Mouse (Mus musculus): ENCODE measurements around the gene Apela. TPM values are rescaled to one million over a fixed set of nuclear protein-coding genes. Genes with fewer than 3 reads are reported as not detected.

Gene Apela
- total RNA-seq, 1 experiment: 22.8 TPM

DNA sequence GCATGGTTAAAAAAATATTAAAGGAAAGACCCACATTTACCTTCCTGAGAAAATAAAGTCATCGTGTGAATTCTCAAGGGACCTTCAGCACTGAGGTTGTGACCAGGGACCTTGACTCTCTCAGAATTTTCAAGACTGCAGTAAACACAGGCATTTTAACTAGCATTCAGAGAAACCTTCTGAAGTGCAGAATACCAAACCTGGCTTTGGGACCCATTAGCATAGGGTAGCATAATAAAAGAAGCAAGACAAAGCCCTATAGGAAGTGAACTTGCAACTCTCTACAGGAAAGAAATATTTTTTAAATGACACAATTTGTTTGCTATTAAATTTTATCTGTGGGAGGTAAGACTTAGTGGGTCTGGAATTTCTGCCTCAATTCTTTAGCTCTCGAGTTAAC, 26.9 kb upstream of the Apela start:
- Histone ChIP-seq H3K4me3 (ENCODE audit: insufficient read depth in 1 of 2, low read depth in 1 of 2, low read length in 2 of 2, poor library complexity in 1 of 2, severe bottlenecking in 1 of 2) (no peak overlapping the region), H3K9me3 (ENCODE audit: control insufficient read depth, insufficient read depth, low read depth, low read length) (no peaks in the 10 kb centered on the region), H3K27ac (ENCODE audit: insufficient read depth, low read depth, low read length, poor library complexity, severe bottlenecking) (no peak overlapping the region), H3K36me3 (ENCODE audit: control insufficient read depth, insufficient read depth, low read length, poor library complexity, severe bottlenecking) (no peaks in the 10 kb centered on the region), H3K4me1 (ENCODE audit: control insufficient read depth in 2 of 2, insufficient read depth in 2 of 2, low read length in 2 of 2, poor library complexity in 1 of 2) (peaks cover 7 to 23% of the 10 kb centered on the region in 2 experiments; a peak in 3 of 4 replicates), H3K9ac (ENCODE audit: insufficient read depth, low read depth, low read length, poor library complexity, severe bottlenecking) (no peak overlapping the region)
- in situ Hi-C loops (cut with MboI; ENCODE audit: low sequenced_read_pairs in 2 of 2, unreplicated experiment in 2 of 2): no loop called here
- DNase-seq (ENCODE audit: low read depth, low spot score): peak; percentile 41
- TF ChIP-seq CHD2 (IDR thresholded peaks at IDR 0.05; ENCODE audit: low read depth, low read length) (0 out of 2 replicates have a peak, but pooled peaks have one; percentile 26), MAFK (IDR thresholded peaks at IDR 0.05; ENCODE audit: insufficient read depth, low read depth, low read length) (no peak)

DNA sequence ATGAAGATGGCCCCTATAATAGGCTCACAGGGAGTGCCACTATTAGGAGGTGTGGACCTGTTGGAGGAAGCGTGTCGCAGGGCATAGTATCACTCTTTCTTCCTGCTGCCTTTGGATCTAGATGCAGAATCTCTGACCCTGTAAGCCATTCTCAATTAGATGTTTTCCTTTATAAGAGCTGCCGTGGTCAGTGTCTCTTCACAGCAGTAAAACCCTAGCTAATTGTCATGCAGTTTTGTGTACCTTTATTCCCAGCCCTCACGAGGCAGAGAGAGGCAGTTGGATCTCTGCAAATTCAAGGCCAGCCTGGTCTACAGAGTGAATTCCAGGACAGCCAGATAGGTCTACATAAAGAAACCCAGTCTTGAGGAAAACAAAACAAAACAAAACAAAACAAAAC, 25.1 kb upstream of the Apela start:
- H3K4me1 ChIP-seq (ENCODE audit: control insufficient read depth in 2 of 2, insufficient read depth in 2 of 2, low read length in 2 of 2, poor library complexity in 1 of 2): peaks cover 7 to 23% of the 10 kb centered on the region in 2 experiments; a peak in 3 of 4 replicates
- H3K9me3 ChIP-seq (ENCODE audit: control insufficient read depth, insufficient read depth, low read depth, low read length): no peaks in the 10 kb centered on the region
- in situ Hi-C loops (cut with MboI; ENCODE audit: low sequenced_read_pairs in 2 of 2, unreplicated experiment in 2 of 2): no loop called here
- H3K27ac ChIP-seq (ENCODE audit: insufficient read depth, low read depth, low read length, poor library complexity, severe bottlenecking): no peak overlapping the region; the same call in 1 of the 2 replicates
- TF ChIP-seq ZNF384 (IDR thresholded peaks at IDR 0.05; ENCODE audit: low read depth, low read length) (no peak), HCFC1 (IDR thresholded peaks at IDR 0.05; ENCODE audit: borderline replicate concordance, insufficient read depth, low read length) (no peak), CHD2 (IDR thresholded peaks at IDR 0.05; ENCODE audit: low read depth, low read length) (no peak), MAFK (IDR thresholded peaks at IDR 0.05; ENCODE audit: insufficient read depth, low read depth, low read length) (no peak), ZC3H11A (IDR thresholded peaks at IDR 0.05; ENCODE audit: borderline replicate concordance, low read depth, low read length) (no peak)
- H3K36me3 ChIP-seq (ENCODE audit: control insufficient read depth, insufficient read depth, low read length, poor library complexity, severe bottlenecking): no peaks in the 10 kb centered on the region
- H3K4me3 ChIP-seq (ENCODE audit: insufficient read depth in 1 of 2, low read depth in 1 of 2, low read length in 2 of 2, poor library complexity in 1 of 2, severe bottlenecking in 1 of 2): no peak overlapping the region
- no peak for DNase-seq (ENCODE audit: low read depth, low spot score)
- no peak overlapping the region for H3K9ac ChIP-seq (ENCODE audit: insufficient read depth, low read depth, low read length, poor library complexity, severe bottlenecking)

DNA sequence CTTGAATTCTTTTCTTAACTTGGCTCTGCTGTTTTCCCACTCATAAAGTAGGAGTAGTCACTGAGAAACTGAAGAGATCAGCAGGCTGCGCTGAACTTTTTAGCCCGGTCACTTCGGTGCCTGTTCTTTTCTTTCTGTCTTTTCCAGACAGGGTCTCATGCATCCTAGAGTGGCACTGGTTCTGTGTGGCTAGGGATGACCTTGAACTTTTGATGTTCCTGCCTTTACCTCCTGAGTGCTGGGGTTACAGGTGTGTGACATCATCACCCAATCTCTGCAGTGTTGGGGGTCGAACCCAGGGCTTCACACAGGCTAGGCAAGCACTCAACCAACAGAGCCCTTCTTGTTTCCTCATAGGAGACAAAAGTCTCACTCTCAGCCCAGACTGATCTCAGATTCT, 19.6 kb upstream of the Apela start:
- in situ Hi-C loops (cut with MboI; ENCODE audit: low sequenced_read_pairs in 2 of 2, unreplicated experiment in 2 of 2): no loop called here
- Histone ChIP-seq H3K9me3 (ENCODE audit: control insufficient read depth, insufficient read depth, low read depth, low read length) (no peaks in the 10 kb centered on the region), H3K9ac (ENCODE audit: insufficient read depth, low read depth, low read length, poor library complexity, severe bottlenecking) (no peak overlapping the region), H3K27ac (ENCODE audit: insufficient read depth, low read depth, low read length, poor library complexity, severe bottlenecking) (no peak overlapping the region; the same call in 1 of the 2 replicates), H3K4me3 (ENCODE audit: insufficient read depth in 1 of 2, low read depth in 1 of 2, low read length in 2 of 2, poor library complexity in 1 of 2, severe bottlenecking in 1 of 2) (no peak overlapping the region), H3K4me1 (ENCODE audit: control insufficient read depth in 2 of 2, insufficient read depth in 2 of 2, low read length in 2 of 2, poor library complexity in 1 of 2) (peaks cover 2 to 14% of the 10 kb centered on the region in 2 experiments; a peak in 3 of 4 replicates), H3K36me3 (ENCODE audit: control insufficient read depth, insufficient read depth, low read length, poor library complexity, severe bottlenecking) (no peaks in the 10 kb centered on the region)
- no peak for DNase-seq (ENCODE audit: low read depth, low spot score)
- TF ChIP-seq ZC3H11A (IDR thresholded peaks at IDR 0.05; ENCODE audit: borderline replicate concordance, low read depth, low read length) (no peak), HCFC1 (IDR thresholded peaks at IDR 0.05; ENCODE audit: borderline replicate concordance, insufficient read depth, low read length) (no peak)

DNA sequence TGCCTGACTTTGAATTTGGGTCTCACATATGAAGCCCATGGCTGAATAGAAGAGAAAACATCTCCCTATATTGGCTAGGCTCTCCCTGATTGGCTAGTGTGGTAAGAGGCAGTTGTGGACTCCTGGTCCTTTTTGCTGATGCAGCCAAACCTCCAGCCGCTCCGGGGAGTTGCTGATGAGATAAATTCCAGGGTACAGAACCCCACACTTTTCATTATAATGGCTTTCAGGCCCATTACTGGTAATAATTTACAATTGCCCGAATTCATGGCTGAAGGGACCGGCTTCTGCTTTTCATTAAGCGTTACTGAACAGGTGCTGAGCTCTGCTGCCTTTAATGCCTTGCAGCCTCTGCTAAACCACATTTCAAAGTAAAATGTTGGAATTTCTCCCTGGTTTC, 16.8 kb upstream of the Apela start:
- Histone ChIP-seq H3K27ac (ENCODE audit: insufficient read depth, low read depth, low read length, poor library complexity, severe bottlenecking) (no peak overlapping the region), H3K36me3 (ENCODE audit: control insufficient read depth, insufficient read depth, low read length, poor library complexity, severe bottlenecking) (no peaks in the 10 kb centered on the region), H3K9me3 (ENCODE audit: control insufficient read depth, insufficient read depth, low read depth, low read length) (no peaks in the 10 kb centered on the region), H3K9ac (ENCODE audit: insufficient read depth, low read depth, low read length, poor library complexity, severe bottlenecking) (no peak overlapping the region), H3K4me1 (ENCODE audit: control insufficient read depth in 2 of 2, insufficient read depth in 2 of 2, low read length in 2 of 2, poor library complexity in 1 of 2) (peaks cover 3 to 13% of the 10 kb centered on the region in 2 experiments), H3K4me3 (ENCODE audit: insufficient read depth in 1 of 2, low read depth in 1 of 2, low read length in 2 of 2, poor library complexity in 1 of 2, severe bottlenecking in 1 of 2) (no peak overlapping the region)
- peak; percentile 65 for TF ChIP-seq MAFK (IDR thresholded peaks at IDR 0.05; ENCODE audit: insufficient read depth, low read depth, low read length)
- TF ChIP-seq ZC3H11A (IDR thresholded peaks at IDR 0.05; ENCODE audit: borderline replicate concordance, low read depth, low read length): no peak
- in situ Hi-C loops (cut with MboI; ENCODE audit: low sequenced_read_pairs in 2 of 2, unreplicated experiment in 2 of 2): no loop called here
- DNase-seq (ENCODE audit: low read depth, low spot score): no peak

DNA sequence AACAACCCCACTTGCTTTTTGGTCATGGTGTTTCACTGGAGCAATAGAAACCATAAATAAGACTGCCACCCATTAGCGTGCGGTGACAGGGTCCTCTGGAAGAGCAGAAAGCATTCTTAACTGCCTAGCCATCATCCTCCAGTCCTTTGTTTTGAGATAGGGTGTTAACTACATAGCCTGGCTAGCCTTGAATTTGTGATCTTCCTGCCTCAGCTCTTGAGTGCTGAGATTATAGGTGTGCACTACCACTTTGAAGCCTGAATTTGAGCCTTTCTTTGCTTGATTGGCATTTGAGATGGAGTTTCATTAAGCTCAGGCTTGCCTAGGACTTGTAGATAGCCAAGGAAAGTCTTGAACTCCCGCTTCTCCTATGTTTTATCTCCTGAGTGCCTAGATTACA, 16.4 kb upstream of the Apela start:
- in situ Hi-C loops (cut with MboI; ENCODE audit: low sequenced_read_pairs in 2 of 2, unreplicated experiment in 2 of 2): no loop called here
- no peak overlapping the region for H3K4me3 ChIP-seq (ENCODE audit: insufficient read depth in 1 of 2, low read depth in 1 of 2, low read length in 2 of 2, poor library complexity in 1 of 2, severe bottlenecking in 1 of 2)

More for the DNA sequence above, 16.4 kb upstream of the Apela start:
- peaks cover 7 to 15% of the 10 kb centered on the region in 2 experiments for H3K4me1 ChIP-seq (ENCODE audit: control insufficient read depth in 2 of 2, insufficient read depth in 2 of 2, low read length in 2 of 2, poor library complexity in 1 of 2)
- H3K27ac ChIP-seq (ENCODE audit: insufficient read depth, low read depth, low read length, poor library complexity, severe bottlenecking): no peak overlapping the region
- H3K9ac ChIP-seq (ENCODE audit: insufficient read depth, low read depth, low read length, poor library complexity, severe bottlenecking): no peak overlapping the region
- no peak for DNase-seq (ENCODE audit: low read depth, low spot score)
- no peaks in the 10 kb centered on the region for H3K36me3 ChIP-seq (ENCODE audit: control insufficient read depth, insufficient read depth, low read length, poor library complexity, severe bottlenecking)
- TF ChIP-seq MAFK (IDR thresholded peaks at IDR 0.05; ENCODE audit: insufficient read depth, low read depth, low read length) (no peak), CHD2 (IDR thresholded peaks at IDR 0.05; ENCODE audit: low read depth, low read length) (no peak), ZNF384 (IDR thresholded peaks at IDR 0.05; ENCODE audit: low read depth, low read length) (no peak)
- no peaks in the 10 kb centered on the region for H3K9me3 ChIP-seq (ENCODE audit: control insufficient read depth, insufficient read depth, low read depth, low read length)

Measured in ES-E14 (cell line).